Mouse (Mus musculus) erythroblast, adult 5-6 weeks (primary cell): ENCODE data around the gene Gm33815. TPM values are rescaled to one million over a fixed set of nuclear protein-coding genes. Genes with fewer than 3 reads are reported as not detected.
"Not testable (repeated sequence)": the region's sequence is repeated elsewhere in the genome, so short reads cannot be mapped to it uniquely, and the experiment has no call there.

ENCODE experiments used
- ATAC-seq: replicated peaks from 2 replicates; pipeline ENCODE4 v1.8.0; 2016; ENCODE audit warnings: moderate number of reproducible peaks, mild to moderate bottlenecking, moderate TSS enrichment, inconsistent platforms; ENCODE audit not compliant: poor library complexity, low FRiP score, severe bottlenecking
- total RNA-seq, 2 experiments: library from RNA; stranded (forward) in 1 of 2; stranded (reverse) in 1 of 2; fragments of 150-400 nt in 1 of 2; fragments of 200-764, 138-1000 nt in 1 of 2; gene quantifications; 2 replicates each; pipeline versions ENCODE4 v1.2.3 to v1.2.4; 2015 to 2017; ENCODE audit warnings: low replicate concordance in 2 of 2

Gene Gm33815
- total RNA-seq (2015; ENCODE audit: low replicate concordance) (not detected in 2 replicates), total RNA-seq (2017; ENCODE audit: low replicate concordance) (not detected in 2 replicates)

DNA sequence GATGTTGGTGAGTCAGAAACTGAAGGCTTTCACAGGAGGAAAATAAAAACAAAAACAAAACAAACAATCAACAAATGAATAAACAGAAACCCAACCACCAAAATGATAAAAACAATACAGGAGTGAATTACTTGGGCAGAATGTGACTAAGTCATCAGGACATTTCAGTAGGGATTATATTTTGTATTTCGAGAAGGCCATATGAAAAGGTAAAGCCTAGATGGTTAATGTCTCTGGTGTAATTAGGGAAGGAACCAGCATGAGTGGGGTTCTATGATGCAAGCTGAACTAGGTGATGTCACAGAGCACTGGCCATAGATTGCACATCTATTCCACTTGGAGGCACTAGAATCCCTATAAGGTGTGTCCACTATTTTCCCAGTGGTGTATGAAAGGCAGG, at the start of gene Gm33815:
TSS of gene Gm33815 (plus strand) at position 301 of the 400 bp plus-strand sequence.
- not testable (repeated sequence) for ATAC-seq
